Mouse (Mus musculus): ENCODE data around the gene E2f2.
A peak's percentile ranks its signal among the peaks of the same experiment; 100 is the strongest.

E2f2 gene

DNA sequence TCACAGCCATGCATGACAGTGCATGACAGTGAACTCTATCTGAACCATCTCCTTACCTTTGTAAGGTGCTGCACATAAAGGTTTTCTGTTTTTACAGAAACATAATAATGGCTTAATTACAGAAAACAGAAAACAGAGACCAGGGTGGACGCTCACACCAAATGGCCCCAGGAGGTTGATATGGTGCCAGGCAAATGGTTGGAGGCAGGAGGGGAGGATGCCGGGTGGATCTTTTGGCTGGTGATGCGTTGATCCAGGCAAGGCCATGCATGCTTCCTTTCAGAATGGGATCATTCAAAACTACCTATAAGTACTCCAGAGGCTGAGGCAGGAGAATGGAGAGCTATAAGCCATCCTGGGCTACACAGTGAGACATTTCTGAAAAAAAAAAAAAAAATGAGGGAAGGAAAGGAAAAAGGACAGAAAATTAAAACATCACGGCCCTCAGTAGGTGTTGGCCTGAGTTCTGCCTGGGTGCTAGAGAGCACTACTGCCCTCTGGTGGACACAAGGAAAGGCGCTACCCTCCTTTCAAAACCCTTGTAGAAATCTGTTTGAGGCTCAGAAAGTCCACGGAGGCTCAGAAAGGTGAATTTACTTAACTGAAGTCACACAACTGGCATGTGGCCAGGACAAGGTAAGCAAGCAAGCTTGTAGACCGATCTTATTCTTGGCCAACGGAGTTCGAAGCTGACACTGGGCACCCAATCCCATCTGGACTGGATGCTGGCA, 27.5 kb downstream of the E2f2 start:
- DNase-seq (ENCODE audit: low read depth, low spot score), result no peak

- DNase-seq (ENCODE audit: low read depth, low spot score), result peak; percentile 77
These were observed 30.3 kb downstream of the E2f2 start for GRCm38 (mm10) chr4:136202509-136202908.

DNA sequence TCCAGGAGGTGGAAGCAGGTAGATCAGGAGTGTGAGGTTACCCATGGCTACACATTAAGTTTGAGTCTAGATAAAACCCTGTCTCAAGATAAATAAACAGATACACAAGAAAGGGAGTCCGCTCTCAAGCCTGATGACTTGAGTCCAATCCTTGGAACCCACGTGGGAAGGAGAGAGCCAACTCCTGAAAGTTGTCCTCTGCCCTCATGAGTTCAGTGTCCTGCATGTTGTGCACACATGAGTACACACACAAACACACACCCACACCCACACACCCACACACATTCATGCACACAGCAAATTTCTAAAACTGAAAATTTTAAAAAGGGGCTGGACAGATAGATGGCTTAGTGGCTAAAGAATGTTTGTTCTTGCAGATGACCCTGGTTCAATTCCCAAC, 32.6 kb downstream of the E2f2 start:
- no peak for DNase-seq (ENCODE audit: low read depth, low spot score)

- peak; percentile 96 for DNase-seq (ENCODE audit: low read depth, low spot score)
These were observed 34.1 kb downstream of the E2f2 start, which contains the start of gene Asap3 for GRCm38 (mm10) chr4:136206033-136206893. Gene Asap3, plus strand, starts transcription at chr4:136206365.

DNA sequence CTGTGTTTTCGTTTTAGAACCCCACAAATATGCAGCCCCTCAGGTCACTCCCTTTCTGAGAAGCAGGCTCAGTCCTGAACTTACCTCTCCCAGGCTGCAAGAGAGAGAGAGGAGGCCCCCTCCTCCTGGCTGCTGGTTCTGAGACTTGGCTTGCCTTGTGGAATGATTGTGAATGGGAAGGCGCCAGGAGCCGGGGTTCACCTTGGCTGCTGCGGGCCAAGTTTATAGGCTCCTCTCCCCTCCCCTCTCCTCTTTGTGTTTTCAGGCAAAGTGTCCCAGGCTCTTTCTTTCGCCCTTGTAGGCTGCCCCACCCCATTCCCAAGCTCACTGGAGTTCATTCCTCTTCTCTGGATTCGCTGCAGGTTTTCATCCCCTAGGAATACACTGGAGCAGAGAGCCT, 34.7 kb downstream of the E2f2 start:
- DNase-seq (ENCODE audit: low read depth, low spot score), result no peak

DNA sequence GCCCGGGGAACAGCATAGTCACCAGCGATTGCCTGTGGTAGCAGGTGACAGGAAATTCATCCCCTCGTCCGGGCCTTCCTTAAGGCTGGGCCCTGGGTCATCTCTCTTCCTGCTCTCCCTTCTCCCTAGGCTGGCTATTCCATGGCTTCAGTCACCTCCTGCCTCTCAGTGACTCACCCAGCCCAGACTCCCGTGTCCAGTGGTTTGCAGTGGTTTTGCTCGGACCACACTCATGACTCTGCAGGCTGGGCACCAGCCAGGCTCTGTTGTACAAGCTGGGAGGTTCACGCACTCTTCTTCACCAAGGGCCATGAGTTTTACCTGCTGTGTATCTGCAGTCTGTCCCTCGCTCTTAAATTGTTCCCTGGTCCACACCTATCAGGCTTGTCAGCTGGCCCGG, 38.7 kb downstream of the E2f2 start:
- no peak for DNase-seq (ENCODE audit: low read depth, low spot score)

DNA sequence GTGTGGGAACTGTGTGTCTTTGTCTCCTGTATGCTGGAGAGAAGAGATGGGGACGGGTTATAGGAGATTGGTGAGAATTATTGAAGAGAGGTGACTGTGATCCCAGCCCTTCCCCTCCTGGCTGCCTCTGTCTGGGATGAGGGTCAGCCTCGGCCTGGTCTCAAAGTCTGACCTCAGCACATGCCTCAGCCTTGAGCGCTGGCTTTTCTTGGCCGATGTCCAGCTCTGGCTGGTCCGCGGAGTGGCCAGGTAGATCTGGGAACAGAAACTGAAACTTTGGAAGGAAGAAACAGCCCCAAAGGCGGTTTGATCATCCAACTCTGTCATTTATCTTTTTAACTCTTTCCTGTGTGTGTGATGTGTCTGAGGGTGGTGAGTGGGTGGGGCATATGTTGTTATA, 41.4 kb downstream of the E2f2 start:
- DNase-seq (ENCODE audit: low read depth, low spot score), result no peak

GRCm38 (mm10) chr4:136214828-136215227, 42.6 kb downstream of the E2f2 start:
- no peak for DNase-seq (ENCODE audit: low read depth, low spot score)

DNA sequence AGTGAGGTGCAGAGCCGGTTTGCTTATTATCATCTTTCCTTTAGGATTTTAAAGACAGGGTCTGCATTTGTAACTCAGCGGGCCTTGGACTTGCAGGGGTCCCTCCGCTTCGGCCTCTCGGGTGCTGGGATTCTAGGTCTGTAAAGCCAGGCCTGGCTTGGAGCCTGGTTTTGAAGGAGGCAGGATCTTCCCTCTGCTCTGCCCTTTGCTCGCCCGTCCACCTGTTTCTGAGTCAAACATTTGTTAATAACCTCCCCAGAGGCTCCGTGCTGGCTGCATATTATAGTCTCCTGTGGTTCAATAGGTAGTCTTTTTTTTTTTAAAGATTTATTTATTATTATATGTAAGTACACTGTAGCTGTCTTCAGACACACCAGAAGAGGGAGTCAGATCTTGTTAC, 43.4 kb downstream of the E2f2 start:
- no peak for DNase-seq (ENCODE audit: low read depth, low spot score)

DNA sequence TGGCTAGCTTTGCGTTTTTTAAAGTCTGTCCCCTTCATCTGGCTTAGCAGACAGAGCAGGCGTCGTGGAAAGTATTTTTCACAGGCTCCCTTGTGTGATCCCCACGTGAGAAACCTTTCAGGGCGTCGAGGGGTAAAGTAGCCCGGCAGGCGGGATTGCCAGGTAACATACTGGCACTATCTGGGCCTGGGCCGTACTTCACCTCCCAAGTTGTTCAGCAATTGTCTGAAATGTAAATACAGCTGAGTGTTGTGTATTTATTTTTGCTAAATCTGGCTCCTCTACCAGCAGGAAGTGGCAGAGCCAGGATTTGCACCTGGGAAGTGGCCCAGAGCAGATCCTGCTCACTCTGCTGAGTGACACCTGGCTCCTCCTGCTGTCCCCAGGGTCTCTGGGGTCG, 44.9 kb downstream of the E2f2 start:
- DNase-seq (ENCODE audit: low read depth, low spot score), result no peak

DNA sequence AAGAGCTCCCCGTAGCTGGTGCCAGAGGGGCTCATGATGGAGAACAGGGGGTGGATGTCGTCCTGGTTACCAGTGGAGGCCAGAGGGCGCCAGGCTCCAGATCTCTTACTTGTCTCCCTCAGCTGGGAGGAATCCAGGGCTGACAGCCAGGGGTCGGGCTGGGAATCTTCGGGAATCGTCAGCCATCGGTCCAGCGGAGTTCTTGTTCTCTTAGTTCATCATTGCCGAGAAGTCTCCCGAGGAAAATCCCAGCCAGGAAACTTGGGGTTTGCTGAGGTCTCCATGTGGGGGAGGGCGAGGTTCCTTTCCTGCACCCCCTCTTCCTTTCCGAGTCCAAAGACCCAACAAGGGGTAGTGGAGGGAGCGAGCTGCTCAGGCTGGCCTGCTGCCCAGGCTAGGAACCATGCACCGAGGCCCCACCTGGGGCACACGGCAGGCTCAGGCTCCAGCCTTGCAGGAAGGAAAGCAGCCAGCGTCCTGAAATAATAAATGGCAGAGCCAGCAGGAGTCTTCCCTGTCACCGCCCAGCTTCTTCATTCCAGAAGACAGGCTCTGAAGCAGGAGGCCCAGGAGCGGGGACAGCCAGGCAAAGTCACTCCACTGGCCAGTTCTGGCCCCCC, 46.5 kb downstream of the E2f2 start:
- DNase-seq (ENCODE audit: low read depth, low spot score), result no peak

- DNase-seq (ENCODE audit: low read depth, low spot score), result no peak
These were observed 48.1 kb downstream of the E2f2 start for GRCm38 (mm10) chr4:136220133-136220775.

GRCm38 (mm10) chr4:136223549-136224239, 51.5 kb downstream of the E2f2 start:
- DNase-seq (ENCODE audit: low read depth, low spot score), result no peak

DNA sequence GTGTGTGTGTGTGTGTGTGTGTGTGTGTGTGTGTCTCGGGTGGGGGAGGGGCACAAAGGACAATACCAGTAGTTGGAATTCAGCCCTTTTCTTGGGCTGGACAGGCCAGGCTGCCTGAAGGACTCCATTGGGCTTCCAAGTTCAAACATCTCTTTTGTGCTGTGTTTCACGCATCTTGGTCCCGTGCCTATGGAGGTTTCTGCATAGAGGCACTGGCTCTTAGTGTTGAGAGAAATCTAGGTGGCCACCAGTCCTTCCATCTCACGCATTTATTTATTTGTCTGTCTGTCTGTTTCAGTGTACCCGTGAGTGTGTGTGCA, 52.0 kb downstream of the E2f2 start:
- DNase-seq (ENCODE audit: low read depth, low spot score), result no peak

DNA sequence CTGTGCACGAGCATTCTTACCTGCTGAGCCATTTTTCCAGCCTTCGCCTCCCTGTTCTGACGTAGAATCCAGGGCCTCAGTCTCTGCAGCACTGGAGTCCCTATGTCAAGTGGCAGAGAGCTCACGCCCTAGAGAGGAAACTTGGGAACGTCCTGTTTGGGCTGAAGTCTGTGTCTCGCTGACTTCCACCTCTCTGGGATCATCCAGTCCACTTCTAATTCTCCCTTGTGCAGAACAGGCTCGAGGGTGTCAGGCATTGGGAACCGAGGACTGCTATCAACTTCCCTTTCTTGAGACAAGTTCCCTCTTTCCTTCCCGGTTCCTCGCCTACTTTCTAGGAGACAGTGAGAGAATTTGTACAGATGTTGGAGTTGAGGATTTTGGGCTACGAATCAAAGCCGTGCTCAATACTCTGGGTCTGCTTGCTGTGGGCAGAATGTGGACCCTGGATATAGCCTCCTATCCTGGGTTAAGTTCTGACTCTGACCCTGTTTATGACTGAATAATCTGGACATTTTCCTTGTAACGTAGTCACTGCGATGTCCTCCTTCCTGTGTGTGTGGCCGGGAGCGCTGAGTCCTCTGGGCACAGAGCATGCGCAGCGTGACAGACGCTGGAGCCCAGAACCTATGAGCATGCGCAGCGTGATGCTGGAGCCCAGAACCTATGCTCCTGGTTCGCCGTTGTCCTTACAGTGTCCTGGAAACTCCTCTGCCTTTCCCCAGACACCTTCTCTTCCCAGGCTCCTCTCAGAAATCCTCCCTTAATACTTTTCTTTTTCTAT, 52.7 kb downstream of the E2f2 start:
- no peak for DNase-seq (ENCODE audit: low read depth, low spot score)

DNA sequence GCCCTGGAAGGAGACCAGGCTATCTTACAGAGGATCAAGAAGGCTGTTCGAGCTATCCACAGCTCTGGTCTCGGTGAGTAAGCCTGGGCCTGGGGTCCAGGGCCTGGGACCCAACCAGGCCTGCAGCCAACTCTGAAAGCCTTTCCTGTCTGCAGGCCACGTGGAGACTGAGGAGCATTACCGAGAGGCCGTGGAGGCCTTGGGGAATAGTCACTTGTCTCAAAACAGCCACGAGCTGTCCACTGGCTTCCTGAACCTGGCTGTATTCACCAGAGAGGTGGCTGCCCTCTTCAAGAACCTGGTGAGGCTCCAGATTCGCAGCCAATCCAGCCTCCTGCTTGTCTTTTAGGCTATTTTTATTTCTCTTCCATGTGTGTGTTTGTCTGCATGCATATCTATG, 55.2 kb downstream of the E2f2 start:
- DNase-seq (ENCODE audit: low read depth, low spot score), result no peak

DNA sequence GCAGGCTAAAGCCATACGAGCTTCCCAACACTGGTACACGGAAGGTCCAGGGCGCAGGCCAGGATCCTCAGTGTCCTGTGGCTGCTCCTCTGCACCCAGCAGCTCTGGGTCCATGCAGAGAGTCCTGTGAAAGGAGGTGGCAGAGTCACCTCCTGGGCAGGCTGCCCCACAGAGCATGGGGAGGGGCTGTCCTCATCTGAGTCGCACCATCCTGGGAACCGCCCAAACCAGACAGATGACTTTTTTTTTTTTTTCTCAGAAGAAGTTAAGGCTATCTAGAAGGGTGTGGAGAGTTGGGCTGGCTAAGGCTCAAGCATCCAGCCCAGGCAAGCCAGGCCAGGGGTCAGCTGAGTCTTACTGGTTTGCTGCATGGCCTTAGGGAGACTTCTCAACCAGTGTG, 56.4 kb downstream of the E2f2 start:
- DNase-seq (ENCODE audit: low read depth, low spot score), result no peak

- no peak for DNase-seq (ENCODE audit: low read depth, low spot score)
These were observed 66.5 kb downstream of the E2f2 start for GRCm38 (mm10) chr4:136238669-136239068.

DNA sequence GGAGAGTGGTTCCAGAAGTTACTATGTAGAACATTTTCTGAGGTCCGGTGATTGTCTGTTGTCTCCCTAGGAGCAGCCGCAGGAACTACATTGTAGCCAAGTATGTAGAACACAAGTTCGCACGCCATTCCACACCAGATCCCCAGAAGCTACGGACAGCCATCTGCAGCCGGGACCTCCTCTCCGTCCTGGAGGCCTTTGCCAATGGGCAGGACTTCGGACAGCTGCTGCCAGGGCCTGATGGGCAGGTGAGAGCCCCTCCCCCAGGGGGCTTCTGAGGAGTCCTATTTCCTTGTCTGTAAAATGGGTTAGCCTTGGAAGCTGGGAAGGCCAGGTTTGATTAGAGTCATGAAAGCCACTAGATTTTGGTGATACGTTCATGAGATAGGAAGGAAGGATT, 66.9 kb downstream of the E2f2 start:
- DNase-seq (ENCODE audit: low read depth, low spot score), result no peak

- DNase-seq (ENCODE audit: low read depth, low spot score), result no peak
These were observed 67.4 kb downstream of the E2f2 start for GRCm38 (mm10) chr4:136239622-136240021.

DNA sequence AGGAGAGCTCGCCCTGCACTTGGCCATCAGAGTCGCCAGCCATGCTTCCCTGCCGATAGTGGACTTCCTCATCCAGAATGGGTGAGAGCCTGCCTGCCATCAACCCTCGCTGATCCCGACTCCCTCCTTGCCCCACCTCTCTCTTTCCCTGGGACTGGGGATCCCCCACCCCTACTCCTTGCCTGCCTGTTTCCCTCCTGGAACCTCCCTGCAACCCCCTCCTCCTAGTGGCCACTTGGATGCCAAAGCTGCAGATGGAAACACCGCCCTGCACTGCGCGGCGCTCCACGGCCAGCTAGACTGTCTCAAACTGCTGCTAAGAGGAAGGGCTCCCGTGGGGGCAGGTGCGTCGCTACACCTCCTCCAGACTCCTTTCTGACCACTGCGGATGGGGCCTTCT, 67.9 kb downstream of the E2f2 start:
- DNase-seq (ENCODE audit: low read depth, low spot score), result no peak

Data from embryo, embryonic 11.5 days (tissue).